Mouse (Mus musculus): ENCODE data around the gene Foxp4.

The Foxp4 gene

GRCm38 (mm10) chr17:47900716-47901115, 23.7 kb downstream of the Foxp4 start:
- DNase-seq (ENCODE audit: extremely low read depth, insufficient read length, low spot score) = no peak

- no peak for DNase-seq (ENCODE audit: extremely low read depth, insufficient read length, low spot score)
Observed at GRCm38 (mm10) chr17:47899156-47899555, 25.3 kb downstream of the Foxp4 start.

- DNase-seq (ENCODE audit: extremely low read depth, insufficient read length, low spot score) = no peak
Observed at GRCm38 (mm10) chr17:47897956-47898752, 26.3 kb downstream of the Foxp4 start.

GRCm38 (mm10) chr17:47889727-47890126, 34.7 kb downstream of the Foxp4 start:
- no peak for DNase-seq (ENCODE audit: extremely low read depth, insufficient read length, low spot score)

GRCm38 (mm10) chr17:47889267-47889666, 35.2 kb downstream of the Foxp4 start:
- DNase-seq (ENCODE audit: extremely low read depth, insufficient read length, low spot score) = no peak

- DNase-seq (ENCODE audit: extremely low read depth, insufficient read length, low spot score) = no peak
Observed at GRCm38 (mm10) chr17:47888641-47889040, 35.8 kb downstream of the Foxp4 start.

GRCm38 (mm10) chr17:47888155-47888455, 36.3 kb downstream of the Foxp4 start:
- no peak for DNase-seq (ENCODE audit: extremely low read depth, insufficient read length, low spot score)

- DNase-seq (ENCODE audit: extremely low read depth, insufficient read length, low spot score) = no peak
Observed at GRCm38 (mm10) chr17:47887381-47888154, 36.9 kb downstream of the Foxp4 start.

- no peak for DNase-seq (ENCODE audit: extremely low read depth, insufficient read length, low spot score)
Observed at GRCm38 (mm10) chr17:47883099-47883498, 41.3 kb downstream of the Foxp4 start.

- no peak for DNase-seq (ENCODE audit: extremely low read depth, insufficient read length, low spot score)
Observed at GRCm38 (mm10) chr17:47881330-47881729, 43.1 kb downstream of the Foxp4 start.

GRCm38 (mm10) chr17:47879207-47879606, 45.2 kb downstream of the Foxp4 start:
- DNase-seq (ENCODE audit: extremely low read depth, insufficient read length, low spot score) = no peak

GRCm38 (mm10) chr17:47878378-47879089, 45.9 kb downstream of the Foxp4 start:
- no peak for DNase-seq (ENCODE audit: extremely low read depth, insufficient read length, low spot score)

GRCm38 (mm10) chr17:47877715-47878377, 46.6 kb downstream of the Foxp4 start:
- no peak for DNase-seq (ENCODE audit: extremely low read depth, insufficient read length, low spot score)

- DNase-seq (ENCODE audit: extremely low read depth, insufficient read length, low spot score) = no peak
Observed at GRCm38 (mm10) chr17:47876776-47877714, 47.4 kb downstream of the Foxp4 start.

GRCm38 (mm10) chr17:47873341-47873791, 51.1 kb downstream of the Foxp4 start:
- DNase-seq (ENCODE audit: extremely low read depth, insufficient read length, low spot score) = peak; percentile 42

- no peak for DNase-seq (ENCODE audit: extremely low read depth, insufficient read length, low spot score)
Observed at GRCm38 (mm10) chr17:47872311-47873011, 52.0 kb downstream of the Foxp4 start.

GRCm38 (mm10) chr17:47869874-47870273, 54.6 kb downstream of the Foxp4 start:
- DNase-seq (ENCODE audit: extremely low read depth, insufficient read length, low spot score) = no peak

GRCm38 (mm10) chr17:47866037-47866436, 58.4 kb downstream of the Foxp4 start:
- DNase-seq (ENCODE audit: extremely low read depth, insufficient read length, low spot score) = no peak

- DNase-seq (ENCODE audit: extremely low read depth, insufficient read length, low spot score) = peak; percentile 73
Observed at GRCm38 (mm10) chr17:47864496-47864895, 59.9 kb downstream of the Foxp4 start.
